Mouse (Mus musculus) hindbrain, embryonic 16.5 days (tissue): ENCODE results near the gene Pgghg. TPM values are rescaled to one million over a fixed set of nuclear protein-coding genes. Genes with fewer than 3 reads are reported as not detected.
A peak's percentile ranks its signal among the peaks of the same experiment; 100 is the strongest.

ENCODE experiments used
- ATAC-seq: fragments of 200-750 bp; cut with Nextera tagmentation; 2 replicates; pipeline ENCODE4 v1.8.0; 2017; ENCODE audit warnings: moderate TSS enrichment, moderate library complexity
- H3K27ac ChIP-seq: fragments of 300-500 bp; sonication (generic); 2 replicates; pipeline ENCODE4 v1.5.1; 2014; ENCODE audit warnings: low read depth, mild to moderate bottlenecking, control low read depth, low read length, moderate library complexity
- H3K27me3 ChIP-seq: fragments of 300-500 bp; sonication (generic); replicated peaks from 2 replicates; pipeline ENCODE4 v1.6.1; 2014; ENCODE audit warnings: low read length; ENCODE audit not compliant: control insufficient read depth, insufficient read depth
- H3K36me3 ChIP-seq: fragments of 300-500 bp; sonication (generic); 2 replicates; pipeline ENCODE4 v1.6.1; 2014; ENCODE audit warnings: mild to moderate bottlenecking, low read length, moderate library complexity, mixed read lengths; ENCODE audit not compliant: control insufficient read depth, insufficient read depth
- H3K4me1 ChIP-seq: fragments of 300-500 bp; sonication (generic); 2 replicates; pipeline ENCODE4 v1.6.1; 2014; ENCODE audit warnings: low read depth, low read length; ENCODE audit not compliant: control insufficient read depth, insufficient read depth
- H3K4me2 ChIP-seq: fragments of 300-500 bp; sonication (generic); 2 replicates; pipeline ENCODE4 v1.6.1; 2014; ENCODE audit warnings: mild to moderate bottlenecking, low read length, control low read depth, moderate library complexity
- H3K4me3 ChIP-seq: fragments of 300-500 bp; sonication (generic); 2 replicates; pipeline ENCODE4 v1.5.1; 2014; ENCODE audit warnings: mild to moderate bottlenecking, low read length, control low read depth, moderate library complexity
- H3K9ac ChIP-seq: fragments of 300-500 bp; sonication (generic); 2 replicates; pipeline ENCODE4 v1.6.1; 2014; ENCODE audit warnings: low read depth, mild to moderate bottlenecking, control low read depth, low read length, moderate library complexity
- H3K9me3 ChIP-seq: fragments of 300-500 bp; sonication (generic); 2 replicates; pipeline ENCODE4 v1.6.1; 2014; ENCODE audit warnings: mild to moderate bottlenecking, low read length, moderate library complexity; ENCODE audit not compliant: control insufficient read depth
- whole genome bisulfite sequencing: fragments of 180-500 bp; shearing (Covaris S2); extraction: QIAGEN DNeasy Blood & Tissue Kit; methylation state at CpG from one replicate; pipeline ENCODE4 v1.1.7; 2014; 5-methylcytosine and 5-hydroxymethylcytosine counted together
- polyA plus RNA-seq: library from polyadenylated mRNA; unstranded; fragments of >200 nt; fragmentation: Nextera tagmentation; extraction: Ambion mirVana; gene quantifications from 2 replicates; pipeline ENCODE4 v1.2.1, GENCODE M21; 2015

Pgghg gene
- polyA plus RNA-seq, 1 experiment from 2014 or later, result 8.3 TPM

DNA sequence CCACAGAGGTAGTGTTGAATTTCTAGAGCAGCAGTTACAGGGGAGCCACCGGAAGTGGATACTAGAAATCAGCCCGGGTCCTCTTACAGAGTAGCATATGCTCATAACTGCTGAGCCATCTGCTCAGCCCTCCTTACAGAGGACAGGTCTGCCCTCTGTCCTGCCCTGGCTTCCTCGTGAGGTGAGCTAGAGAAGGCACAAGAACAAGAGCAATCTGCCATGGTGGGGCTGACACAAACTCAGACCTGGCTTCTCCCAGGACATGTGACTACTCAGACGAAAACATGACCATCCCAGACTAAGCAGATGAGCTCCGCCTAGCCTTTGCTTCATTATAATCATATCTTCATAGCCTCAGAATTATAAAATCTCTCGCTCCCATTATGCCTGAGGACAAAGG is 10.6 kb downstream of the Pgghg start:
- Histone ChIP-seq H3K27me3 (no peaks in the 10 kb centered on the region), H3K9ac (no peak overlapping the region), H3K36me3 (no peaks in the 10 kb centered on the region), H3K4me1 (no peaks in the 10 kb centered on the region; the same call in 1 of the 2 replicates), H3K4me3 (no peak overlapping the region), H3K27ac (no peak overlapping the region), H3K4me2 (no peak overlapping the region), H3K9me3 (no peaks in the 10 kb centered on the region)
- no peak for ATAC-seq
- 77% methylated on average over 6 of the region's 6 CpGs for WGBS

DNA sequence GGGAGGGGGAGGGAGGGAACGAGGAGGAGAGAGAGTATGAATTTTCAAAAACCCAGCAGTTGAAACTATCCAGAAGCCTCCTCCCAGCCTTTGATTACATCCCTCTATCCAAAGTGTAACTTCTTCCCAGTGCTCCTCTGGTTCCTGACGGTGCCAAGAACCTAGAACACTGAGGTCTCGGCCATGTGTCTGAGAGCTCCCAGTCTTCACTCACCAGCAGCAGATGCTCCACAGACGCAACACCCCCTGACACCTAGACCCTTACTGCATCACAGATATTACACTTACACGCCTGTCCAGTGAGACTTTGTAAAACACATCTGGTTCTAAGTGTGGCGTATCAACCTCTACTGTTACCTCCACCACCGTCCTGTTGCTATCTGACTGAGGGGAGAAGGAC is 11.2 kb downstream of the Pgghg start:
- ATAC-seq, result no peak
- Histone ChIP-seq H3K4me3 (no peak overlapping the region), H3K36me3 (no peaks in the 10 kb centered on the region), H3K4me1 (no peaks in the 10 kb centered on the region; the same call in 1 of the 2 replicates), H3K4me2 (no peak overlapping the region), H3K27me3 (no peaks in the 10 kb centered on the region), H3K9ac (no peak overlapping the region), H3K27ac (no peak overlapping the region), H3K9me3 (no peaks in the 10 kb centered on the region)
- 88% methylated on average over 7 of the region's 7 CpGs for WGBS

DNA sequence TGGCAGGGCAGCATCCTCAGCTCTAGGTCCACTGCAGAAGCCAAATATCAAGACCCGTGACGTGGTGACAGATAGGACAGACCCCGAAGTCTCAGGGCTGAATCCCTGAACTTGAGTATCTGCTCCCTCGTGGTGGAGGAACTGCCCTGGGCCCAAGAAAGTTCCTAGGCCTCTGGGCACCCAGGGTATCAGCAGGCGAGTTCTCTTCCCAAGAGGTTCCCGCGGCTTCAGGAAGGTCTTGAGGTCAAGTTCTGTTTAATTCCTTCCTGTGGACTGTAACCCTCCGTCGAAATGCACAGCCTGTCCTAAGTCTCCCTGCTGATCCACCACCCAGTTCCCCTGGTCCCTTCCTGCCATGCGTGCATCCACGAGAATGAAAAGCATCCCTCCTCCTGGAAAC is 11.9 kb downstream of the Pgghg start:
- H3K9ac ChIP-seq, result no peak overlapping the region
- no peak overlapping the region for H3K4me3 ChIP-seq
- H3K4me1 ChIP-seq, result no peaks in the 10 kb centered on the region; the same call in 1 of the 2 replicates
- no peak overlapping the region for H3K27ac ChIP-seq
- H3K9me3 ChIP-seq, result no peaks in the 10 kb centered on the region
- WGBS, result 84% methylated on average over 11 of the region's 11 CpGs
- H3K36me3 ChIP-seq, result no peaks in the 10 kb centered on the region
- no peak for ATAC-seq
- H3K27me3 ChIP-seq, result no peaks in the 10 kb centered on the region
- H3K4me2 ChIP-seq, result no peak overlapping the region

DNA sequence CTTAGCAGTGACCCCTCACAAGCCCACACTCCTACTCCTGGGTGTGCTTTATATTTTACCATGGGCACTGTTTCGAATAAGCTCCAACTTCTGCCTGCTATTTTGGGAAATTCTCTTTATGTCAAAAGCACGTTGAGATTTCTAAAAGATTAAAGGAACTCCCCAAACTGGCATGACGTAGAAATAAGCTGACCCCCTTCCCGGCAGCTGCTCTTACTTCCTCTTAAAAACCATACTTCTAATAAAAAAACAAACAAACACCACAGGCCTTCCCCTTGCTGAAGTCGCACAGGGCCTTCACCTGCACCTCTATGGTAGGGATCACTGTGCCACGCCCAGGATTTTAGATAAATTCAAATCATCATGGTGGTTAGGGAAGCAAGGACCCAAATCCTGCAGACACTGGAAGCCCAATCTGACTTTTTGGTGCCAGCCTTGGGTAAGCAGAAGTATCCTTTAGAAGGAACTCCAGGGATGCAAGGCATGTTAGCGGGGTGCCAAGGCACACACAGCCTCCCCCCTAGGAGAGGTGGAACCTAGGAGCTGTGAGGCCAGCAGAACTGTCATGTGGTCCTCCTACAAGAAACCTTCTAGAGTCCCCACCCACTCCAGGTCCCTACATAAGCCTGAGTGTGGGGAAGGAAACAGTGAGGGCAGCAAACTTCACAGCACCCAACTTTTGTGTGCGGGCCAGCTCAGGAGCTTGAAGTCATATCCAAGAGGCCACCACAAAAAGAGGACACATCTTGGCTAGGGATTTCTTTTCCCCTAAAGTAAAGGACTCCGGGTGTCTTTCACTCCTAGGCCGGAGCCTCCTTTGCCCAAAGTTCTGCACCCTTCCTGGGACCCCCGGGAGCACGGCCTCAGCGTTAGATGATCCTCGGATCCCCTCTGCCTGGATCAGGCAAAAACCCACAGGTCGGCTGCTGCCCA is 12.9 kb downstream of the Pgghg start:
- H3K4me3 ChIP-seq, result peak overlapping the region; percentile 38
- peak overlapping the region; percentile 64 for H3K4me2 ChIP-seq
- no peaks in the 10 kb centered on the region; the same call in 1 of the 2 replicates for H3K4me1 ChIP-seq
- no peaks in the 10 kb centered on the region for H3K9me3 ChIP-seq
- no peaks in the 10 kb centered on the region for H3K27me3 ChIP-seq
- no peak for ATAC-seq
- no peak overlapping the region for H3K9ac ChIP-seq
- no peaks in the 10 kb centered on the region for H3K36me3 ChIP-seq
- WGBS, result 73% methylated on average over 15 of the region's 15 CpGs
- no peak overlapping the region for H3K27ac ChIP-seq

DNA sequence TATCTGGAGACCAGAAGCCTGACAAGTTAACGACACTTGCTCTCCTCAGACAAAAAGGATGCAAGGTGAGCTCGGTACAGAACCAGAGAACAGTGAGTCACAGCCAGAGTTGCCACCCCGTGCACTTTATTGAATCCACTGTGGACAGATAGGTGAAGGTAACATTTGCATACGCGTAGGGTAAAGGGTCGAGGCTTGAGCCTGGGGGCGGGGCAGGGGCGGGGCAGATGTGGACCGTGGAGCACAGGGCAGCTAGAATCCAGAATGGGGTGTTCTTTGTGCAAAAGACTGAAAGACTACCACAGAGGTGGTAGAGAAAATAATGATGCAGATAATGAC is 13.5 kb downstream of the Pgghg start:
- H3K9ac ChIP-seq, result no peak overlapping the region; the same call in 1 of the 2 replicates

DNA sequence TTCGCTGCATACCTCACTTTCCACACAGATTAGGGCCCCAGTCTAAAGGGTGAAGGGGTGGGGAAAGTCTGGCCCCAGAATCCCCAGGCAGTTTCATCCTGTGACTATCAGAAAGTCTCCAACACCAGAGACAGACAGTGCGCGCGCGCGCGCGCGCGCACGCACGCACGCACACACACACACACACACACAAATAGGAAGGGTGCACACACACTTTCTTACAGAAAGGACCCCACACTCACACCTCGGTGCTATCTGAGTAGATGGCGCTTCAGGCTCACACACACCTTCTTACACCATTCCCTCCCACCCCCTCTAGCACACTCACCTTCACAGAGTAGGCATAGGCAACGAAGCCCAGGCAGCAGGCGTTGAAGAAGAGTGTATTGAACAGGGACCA is 14.2 kb downstream of the Pgghg start:
- 16% methylated on average over 17 of the region's 17 CpGs for WGBS
- ATAC-seq, result peak; percentile 44
- H3K27ac ChIP-seq, result no peak overlapping the region
- H3K9ac ChIP-seq, result peak overlapping the region; percentile 58
- H3K4me2 ChIP-seq, result peak overlapping the region; percentile 64
- no peaks in the 10 kb centered on the region; the same call in 1 of the 2 replicates for H3K4me1 ChIP-seq
- H3K9me3 ChIP-seq, result no peaks in the 10 kb centered on the region
- H3K4me3 ChIP-seq, result peak overlapping the region; percentile 38
- no peaks in the 10 kb centered on the region for H3K36me3 ChIP-seq
- H3K27me3 ChIP-seq, result no peaks in the 10 kb centered on the region

More for the DNA sequence above, 13.5 kb downstream of the Pgghg start:
- H3K9me3 ChIP-seq, result no peaks in the 10 kb centered on the region
- H3K4me1 ChIP-seq, result no peaks in the 10 kb centered on the region; the same call in 1 of the 2 replicates
- H3K36me3 ChIP-seq, result no peaks in the 10 kb centered on the region
- no peak overlapping the region for H3K27ac ChIP-seq
- peak overlapping the region; percentile 38 for H3K4me3 ChIP-seq
- no peaks in the 10 kb centered on the region for H3K27me3 ChIP-seq
- WGBS, result 13% methylated on average over 9 of the region's 9 CpGs
- no peak for ATAC-seq
- peak overlapping the region; percentile 64 for H3K4me2 ChIP-seq

DNA sequence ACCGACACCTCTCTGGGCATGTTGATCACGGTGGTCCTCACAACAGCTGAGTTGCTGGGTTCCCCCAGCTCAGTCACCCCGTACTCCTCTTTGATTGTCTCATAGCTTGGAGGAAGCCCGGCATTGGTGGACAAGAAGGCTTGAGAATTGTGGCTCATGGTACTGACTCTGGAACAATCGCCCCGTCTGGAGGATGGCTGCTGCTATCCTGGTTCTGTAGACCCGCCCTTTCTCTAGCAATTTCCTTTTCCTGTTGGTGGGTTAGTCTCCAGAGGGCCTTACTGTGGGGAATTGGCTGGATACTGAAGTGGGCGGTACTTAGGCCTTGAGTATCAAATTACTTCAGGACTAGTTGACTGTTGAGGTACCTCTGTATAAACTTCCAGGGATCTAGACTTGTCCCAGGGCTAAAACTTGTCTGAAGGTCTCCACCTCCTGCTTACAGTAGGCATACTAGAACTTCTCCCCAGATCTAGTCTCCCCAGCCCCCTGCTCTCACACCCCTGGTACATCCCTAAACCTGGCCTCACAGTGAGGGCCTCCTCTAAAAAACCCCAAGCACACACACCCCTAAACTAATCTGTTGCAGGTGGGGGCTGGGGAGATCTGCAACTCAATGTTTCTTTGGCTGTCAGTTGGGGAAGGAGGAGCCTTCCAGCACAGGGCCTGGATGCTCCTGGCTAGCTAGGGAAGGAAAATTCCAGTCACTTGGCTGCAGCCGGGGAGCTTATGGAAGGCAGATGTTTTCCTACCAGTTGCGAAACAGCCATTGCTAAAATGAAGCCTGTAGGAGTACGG is 14.8 kb downstream of the Pgghg start, which contains the start of the genes Gm45717 and Ifitm2:
Gene Gm45717 (minus strand): TSS at position 180 of the 798 bp plus-strand sequence.
Gene Ifitm2 (minus strand): TSS at position 230 of the 798 bp plus-strand sequence.
- Histone ChIP-seq H3K9ac (peak within 1 kb of the TSS; percentile 58), H3K27me3 (no peaks in the 10 kb centered on the region), H3K4me3 (peak within 1 kb of the TSS; percentile 38), H3K27ac (peak within 1 kb of the TSS; percentile 44; the same call in 1 of the 2 replicates), H3K4me2 (peak within 1 kb of the TSS; percentile 64), H3K36me3 (no peaks in the 10 kb centered on the region), H3K9me3 (no peaks in the 10 kb centered on the region), H3K4me1 (no peaks in the 10 kb centered on the region; the same call in 1 of the 2 replicates)
- peak; percentile 56; the same call in 1 of the 2 replicates for ATAC-seq
- WGBS, result 22% methylated on average over 11 of the region's 11 CpGs

DNA sequence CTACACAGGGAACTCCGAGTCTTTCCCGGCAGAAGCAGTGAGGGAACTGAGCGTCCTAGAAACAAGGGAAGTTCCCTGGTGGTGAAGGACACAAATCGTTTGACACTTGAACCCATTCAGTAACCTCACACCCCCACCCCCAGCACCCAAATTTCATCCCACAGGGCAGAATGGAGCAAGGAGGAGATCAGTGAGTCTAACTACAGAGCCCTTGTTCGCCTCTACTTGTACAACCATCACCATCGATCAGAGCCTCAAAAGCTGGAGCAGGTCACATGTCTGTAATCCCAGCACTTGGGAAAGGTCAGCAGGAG is 15.3 kb downstream of the Pgghg start:
- WGBS, result 64% methylated on average over 6 of the region's 6 CpGs
- no peak overlapping the region for H3K27ac ChIP-seq
- ATAC-seq, result no peak

More for the DNA sequence above, 15.3 kb downstream of the Pgghg start:
- Histone ChIP-seq H3K4me2 (no peak overlapping the region), H3K27me3 (no peaks in the 10 kb centered on the region), H3K4me1 (no peaks in the 10 kb centered on the region; the same call in 1 of the 2 replicates), H3K9me3 (no peaks in the 10 kb centered on the region), H3K36me3 (no peaks in the 10 kb centered on the region), H3K9ac (no peak overlapping the region), H3K4me3 (no peak overlapping the region)
